11 mouse cellular contexts compared by ENCODE assay signal in genomic region chr17:27678924-27679813, GRCm38 (mm10). TPM values are rescaled to one million over a fixed set of nuclear protein-coding genes. Genes with fewer than 3 reads are reported as not detected.
DNase-seq lines count a peak whose midpoint lies in the region; ATAC-seq and TF ChIP-seq lines count a peak whose summit lies in the region.
"Had no signal": no experiment of that assay in that cellular context is flagged by ENCODE, and none has a peak within 500 bp of the region (broad histone marks: within the 10 kb centered on the region; RNA-seq: fewer than 3 reads in every experiment).

No protein-coding gene starts in this region.

- peak; percentile 85 for ATAC-seq in forebrain, postnatal 0 days
- ATAC-seq in midbrain, embryonic 15.5 days (replicated peaks) = peak; percentile 67
- ATAC-seq in granulocyte monocyte progenitor cell, adult 5-6 weeks (replicated peaks; ENCODE audit: poor library complexity, severe bottlenecking) = no peak

- H3K36me3 ChIP-seq in forebrain, postnatal 0 days (ENCODE audit: insufficient read depth) = no peaks in the 10 kb centered on the region
- no peaks in the 10 kb centered on the region for H3K36me3 ChIP-seq in midbrain, embryonic 15.5 days (replicated peaks)
- H3K36me3 ChIP-seq: heart, embryonic 15.5 days; limb, embryonic 15.5 days had no signal

- H3K9ac ChIP-seq in forebrain, postnatal 0 days = peak overlapping the region; percentile 37; the same call in 1 of the 2 replicates
- H3K9ac ChIP-seq in midbrain, embryonic 15.5 days = no peak overlapping the region
- H3K9ac ChIP-seq: heart, embryonic 15.5 days; limb, embryonic 15.5 days had no signal

- peak overlapping the region; percentile 85 for H3K27ac ChIP-seq in forebrain, postnatal 0 days (ENCODE audit: low read depth, low read length)
- peak overlapping the region; percentile 78 for H3K27ac ChIP-seq in midbrain, embryonic 15.5 days
- H3K27ac ChIP-seq: heart, embryonic 15.5 days; limb, embryonic 15.5 days had no signal

- no peak overlapping the region for H3K4me3 ChIP-seq in forebrain, postnatal 0 days (ENCODE audit: low read depth, low read length)
- no peak overlapping the region for H3K4me3 ChIP-seq in midbrain, embryonic 15.5 days
- H3K4me3 ChIP-seq: heart, embryonic 15.5 days; limb, embryonic 15.5 days had no signal

- WGBS in forebrain, postnatal 0 days = 21% methylated on average over 11 of the region's 11 CpGs
- WGBS in midbrain, embryonic 15.5 days = 37% methylated on average over 11 of the region's 11 CpGs

- H3K4me2 ChIP-seq in forebrain, postnatal 0 days (ENCODE audit: low read depth) = no peak overlapping the region
- H3K4me2 ChIP-seq in midbrain, embryonic 15.5 days = no peak overlapping the region
- H3K4me2 ChIP-seq: heart, embryonic 15.5 days; limb, embryonic 15.5 days had no signal

- H3K9me3 ChIP-seq in forebrain, postnatal 0 days (ENCODE audit: low read length) = 0 out of 2 replicates have a peak, but pooled peaks cover 4% of the 10 kb centered on the region
- H3K9me3 ChIP-seq in midbrain, embryonic 15.5 days = no peaks in the 10 kb centered on the region
- H3K9me3 ChIP-seq: heart, embryonic 15.5 days; limb, embryonic 15.5 days had no signal

- intact Hi-C loops in left cerebral cortex, postnatal 14 days (cut with DNase I) = no loop called here

- DNase-seq in left cerebral cortex, postnatal 14 days (ENCODE audit: low spot score in 2 of 2) = peak; percentile 37 to 64
- no peak for DNase-seq in left cerebral cortex, adult 8-10 months (ENCODE audit: low spot score in 2 of 2)
- peak; percentile 58 for DNase-seq in brain, embryonic 18.5 days (ENCODE audit: low read depth, low spot score)
- peak; percentile 79 for DNase-seq in forebrain, postnatal 0 days
- DNase-seq in gastrocnemius, adult 8-10 months (ENCODE audit: low spot score in 2 of 2) = no peak
- DNase-seq in ovary, postnatal 10 days (ENCODE audit: low spot score) = no peak
- DNase-seq: spleen, adult 18-20 months had no signal

- H3K27me3 ChIP-seq in forebrain, postnatal 0 days (ENCODE audit: insufficient read depth, low read length) = no peaks in the 10 kb centered on the region
- no peaks in the 10 kb centered on the region for H3K27me3 ChIP-seq in midbrain, embryonic 15.5 days (replicated peaks)

- TF ChIP-seq CTCF in forebrain, postnatal 0 days (IDR thresholded peaks at IDR 0.05; ENCODE audit: low read depth) = no peak

- H3K4me1 ChIP-seq in forebrain, postnatal 0 days (ENCODE audit: insufficient read depth) = peaks cover 15% of the 10 kb centered on the region; the same call in 1 of the 2 replicates
- peaks cover 22% of the 10 kb centered on the region for H3K4me1 ChIP-seq in midbrain, embryonic 15.5 days

RNA-seq across cellular contexts. Expression of gene Pacsin1, which starts 23.9 kb away (rescaled TPM):
- total RNA-seq in left cerebral cortex, postnatal 14 days (2021) = 100 to 1,000 TPM; 349 to 352 TPM
- 100 to 1,000 TPM; 377 to 404 (median 391) TPM for total RNA-seq in left cerebral cortex, adult 8-10 months (2022)
- total RNA-seq in forebrain, postnatal 0 days (2014; rRNA removed) = 29.3 and 38.7 TPM in 2 replicates
- polyA plus RNA-seq in forebrain, postnatal 0 days (2015; fragmentation: Nextera tagmentation; extraction: Ambion mirVana) = 42.5 and 62.5 TPM in 2 replicates
- polyA plus RNA-seq in midbrain, embryonic 15.5 days (2015; fragmentation: Nextera tagmentation; extraction: Ambion mirVana) = 55.5 and 55.7 TPM in 2 replicates
- total RNA-seq in gastrocnemius, adult 8-10 months (2022) = under 1 TPM in 2 of 4 experiments, not detected in 2; 0.15 to 0.51 TPM
- not detected in 2 replicates for total RNA-seq in granulocyte monocyte progenitor cell, adult 5-6 weeks (2014; fragmentation: Nextera tagmentation)
- total RNA-seq in granulocyte monocyte progenitor cell, adult 5-6 weeks (2017) = 0.43 TPM in 1 of 2 replicates, not detected in the other

RNA-seq across cellular contexts. Expression of gene Rps10, which starts 42.7 kb away (rescaled TPM):
- 100 to 1,000 TPM; 387 to 414 TPM for total RNA-seq in left cerebral cortex, postnatal 14 days (2021)
- total RNA-seq in left cerebral cortex, adult 8-10 months (2022) = 100 to 1,000 TPM; 424 to 529 (median 492) TPM
- total RNA-seq in forebrain, postnatal 0 days (2014; rRNA removed) = 1,348 and 1,517 TPM in 2 replicates
- polyA plus RNA-seq in forebrain, postnatal 0 days (2015; fragmentation: Nextera tagmentation; extraction: Ambion mirVana) = 502 and 620 TPM in 2 replicates
- polyA plus RNA-seq in midbrain, embryonic 15.5 days (2015; fragmentation: Nextera tagmentation; extraction: Ambion mirVana) = 417 and 421 TPM in 2 replicates
- 100 to 1,000 TPM; 332 to 455 (median 370) TPM for total RNA-seq in gastrocnemius, adult 8-10 months (2022)
- 2,240 and 2,398 TPM in 2 replicates for total RNA-seq in granulocyte monocyte progenitor cell, adult 5-6 weeks (2014; fragmentation: Nextera tagmentation)
- 2,059 and 2,173 TPM in 2 replicates for total RNA-seq in granulocyte monocyte progenitor cell, adult 5-6 weeks (2017)

RNA-seq across cellular contexts. Expression of gene RPS10-NUDT3, which starts 44.1 kb away (rescaled TPM):
- not detected for total RNA-seq in left cerebral cortex, postnatal 14 days (2021)
- total RNA-seq in left cerebral cortex, adult 8-10 months (2022) = 1 to 10 TPM in 1 of 4 experiments, not detected in 3; 2.0 TPM
- total RNA-seq in forebrain, postnatal 0 days (2014; rRNA removed) = not detected in 2 replicates
- not detected in 2 replicates for polyA plus RNA-seq in forebrain, postnatal 0 days (2015; fragmentation: Nextera tagmentation; extraction: Ambion mirVana)
- not detected in 2 replicates for polyA plus RNA-seq in midbrain, embryonic 15.5 days (2015; fragmentation: Nextera tagmentation; extraction: Ambion mirVana)
- total RNA-seq in gastrocnemius, adult 8-10 months (2022) = 1 to 10 TPM in 2 of 4 experiments, not detected in 2; 1.5 to 2.2 TPM
- total RNA-seq in granulocyte monocyte progenitor cell, adult 5-6 weeks (2014; fragmentation: Nextera tagmentation) = not detected in 2 replicates
- total RNA-seq in granulocyte monocyte progenitor cell, adult 5-6 weeks (2017) = not detected in 2 replicates
- polyA plus RNA-seq: heart, embryonic 15.5 days; limb, embryonic 15.5 days had no signal

RNA-seq across cellular contexts. Expression of gene Spdef, which starts 49.6 kb away (rescaled TPM):
- total RNA-seq in left cerebral cortex, postnatal 14 days (2021) = under 1 TPM; 0.42 to 0.57 TPM
- total RNA-seq in left cerebral cortex, adult 8-10 months (2022) = 1 to 10 TPM in 1 of 4 experiments, under 1 TPM in 3; 0.35 to 1.4 (median 0.50) TPM
- total RNA-seq in forebrain, postnatal 0 days (2014; rRNA removed) = 2.3 and 3.5 TPM in 2 replicates
- 1.5 and 2.3 TPM in 2 replicates for polyA plus RNA-seq in forebrain, postnatal 0 days (2015; fragmentation: Nextera tagmentation; extraction: Ambion mirVana)
- polyA plus RNA-seq in midbrain, embryonic 15.5 days (2015; fragmentation: Nextera tagmentation; extraction: Ambion mirVana) = 1.6 and 1.8 TPM in 2 replicates
- not detected for total RNA-seq in gastrocnemius, adult 8-10 months (2022)
- not detected in 2 replicates for total RNA-seq in granulocyte monocyte progenitor cell, adult 5-6 weeks (2014; fragmentation: Nextera tagmentation)
- not detected in 2 replicates for total RNA-seq in granulocyte monocyte progenitor cell, adult 5-6 weeks (2017)

RNA-seq across cellular contexts. Expression of gene Nudt3, which starts 55.9 kb away (rescaled TPM):
- 100 to 1,000 TPM; 514 to 519 TPM for total RNA-seq in left cerebral cortex, postnatal 14 days (2021)
- total RNA-seq in left cerebral cortex, adult 8-10 months (2022) = 100 to 1,000 TPM; 583 to 634 (median 585) TPM
- total RNA-seq in forebrain, postnatal 0 days (2014; rRNA removed) = 324 and 329 TPM in 2 replicates
- 249 TPM in 2 replicates for polyA plus RNA-seq in forebrain, postnatal 0 days (2015; fragmentation: Nextera tagmentation; extraction: Ambion mirVana)
- polyA plus RNA-seq in midbrain, embryonic 15.5 days (2015; fragmentation: Nextera tagmentation; extraction: Ambion mirVana) = 251 and 274 TPM in 2 replicates
- total RNA-seq in gastrocnemius, adult 8-10 months (2022) = 100 to 1,000 TPM; 260 to 347 (median 290) TPM
- total RNA-seq in granulocyte monocyte progenitor cell, adult 5-6 weeks (2014; fragmentation: Nextera tagmentation) = 95.3 and 120 TPM in 2 replicates
- total RNA-seq in granulocyte monocyte progenitor cell, adult 5-6 weeks (2017) = 173 and 194 TPM in 2 replicates

Comparison
In these comparisons a context has a peak if more than half of its experiments do, and no peak if none do; other contexts are left out.
1. DNase-seq: peak in left cerebral cortex, postnatal 14 days (2 of 2), brain, embryonic 18.5 days (single experiment) and forebrain, postnatal 0 days (single experiment); none in left cerebral cortex, adult 8-10 months (0 of 2), gastrocnemius, adult 8-10 months (0 of 2) and ovary, postnatal 10 days (single experiment).
2. RNA of gene Pacsin1, which starts 23.9 kb away (total RNA-seq): 377 to 404 TPM in left cerebral cortex, adult 8-10 months, 349 to 352 TPM in left cerebral cortex, postnatal 14 days and 29.3 to 38.7 TPM in forebrain, postnatal 0 days; 0.15 to 0.51 TPM in gastrocnemius, adult 8-10 months and 0.43 TPM in granulocyte monocyte progenitor cell, adult 5-6 weeks; every median in the first group is over 10 times any median in the second.